Mouse (Mus musculus): ENCODE measurements at regions not wholly inside any gene's neighbourhood (a gene's known extent, or its start where the extent isn't known, plus 50 kb on each side); places are given as distances from the start of the nearest gene placed in this dataset.
A peak's percentile ranks its signal among the peaks of the same experiment; 100 is the strongest.

DNA sequence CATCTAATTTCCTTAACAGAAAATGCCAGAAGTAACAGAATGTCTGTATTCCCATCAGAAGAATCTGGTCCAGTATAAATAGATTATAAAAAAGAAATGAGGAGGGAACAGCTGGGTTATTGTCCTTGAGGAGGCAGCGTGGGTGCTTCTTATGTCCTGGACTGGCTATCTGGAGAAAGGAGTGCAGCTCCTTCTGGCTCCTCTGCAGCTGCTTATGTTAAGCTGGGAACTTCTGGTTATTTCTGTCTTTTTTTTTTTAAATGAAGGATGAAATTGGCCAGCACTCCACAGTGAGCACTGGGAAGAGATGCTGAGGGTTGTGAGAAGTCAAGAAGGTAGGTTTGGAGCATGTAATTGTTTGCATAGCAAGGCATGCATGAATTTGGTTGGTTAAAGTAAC is 441.5 kb downstream of the Ebf1 start:
- no peak for DNase-seq

DNA sequence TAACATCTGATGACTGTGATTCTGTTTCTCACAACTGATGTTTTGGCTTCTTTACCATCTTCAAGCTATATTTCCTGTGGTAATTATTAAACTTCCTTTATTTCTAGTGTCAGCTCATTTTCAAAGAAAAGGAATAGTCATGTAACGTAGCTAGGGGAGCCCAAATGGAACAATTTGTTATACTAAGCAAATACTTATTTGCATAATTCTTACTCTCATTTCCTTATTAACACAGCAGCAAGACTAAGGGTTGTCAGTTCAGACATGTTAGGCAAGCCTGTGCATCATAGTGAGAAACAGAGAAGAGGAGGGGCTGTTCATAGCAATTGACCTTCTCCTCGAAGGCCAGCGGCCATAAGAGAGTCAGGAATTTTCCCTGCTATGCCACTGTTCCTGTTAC is 449.5 kb downstream of the Ebf1 start:
- no peak for DNase-seq

DNA sequence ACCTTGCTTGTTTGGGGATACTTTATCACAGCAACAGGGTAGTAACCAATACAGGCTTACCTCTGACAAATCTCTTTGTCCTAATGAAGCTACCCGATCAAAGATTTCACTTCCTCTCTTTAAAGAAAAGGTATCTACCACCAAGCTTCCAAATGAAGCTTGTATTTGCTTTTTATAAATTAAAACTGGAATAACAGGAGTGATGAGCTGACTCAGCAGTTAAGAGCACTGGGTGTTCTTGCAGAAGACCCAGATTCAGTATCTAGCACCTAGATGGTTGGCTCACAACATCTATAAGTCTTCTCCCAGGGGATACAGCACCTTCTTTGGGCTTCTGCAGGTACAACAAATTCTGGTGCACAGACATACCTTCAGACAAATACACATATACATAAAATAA is 453.2 kb downstream of the Ebf1 start:
- no peak for DNase-seq

DNA sequence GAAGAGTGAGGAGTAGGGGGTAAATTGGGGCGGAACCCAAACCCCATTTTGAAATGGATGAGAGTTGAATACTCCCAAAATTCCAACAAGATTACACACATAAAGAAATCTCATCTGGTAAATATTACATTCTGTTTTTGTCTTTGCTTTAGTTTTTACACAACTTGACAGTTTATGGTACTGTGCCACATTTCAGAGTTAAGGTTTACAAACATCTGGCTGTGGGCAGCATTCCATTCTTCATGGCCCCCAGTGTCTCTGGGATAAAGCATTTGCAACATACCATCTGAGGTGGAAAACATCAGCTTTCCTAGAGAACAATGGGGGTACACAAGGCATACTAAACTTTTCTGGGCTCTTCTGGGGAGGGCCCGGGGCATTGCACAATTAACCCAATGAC is 454.1 kb downstream of the Ebf1 start:
- no peak for DNase-seq

DNA sequence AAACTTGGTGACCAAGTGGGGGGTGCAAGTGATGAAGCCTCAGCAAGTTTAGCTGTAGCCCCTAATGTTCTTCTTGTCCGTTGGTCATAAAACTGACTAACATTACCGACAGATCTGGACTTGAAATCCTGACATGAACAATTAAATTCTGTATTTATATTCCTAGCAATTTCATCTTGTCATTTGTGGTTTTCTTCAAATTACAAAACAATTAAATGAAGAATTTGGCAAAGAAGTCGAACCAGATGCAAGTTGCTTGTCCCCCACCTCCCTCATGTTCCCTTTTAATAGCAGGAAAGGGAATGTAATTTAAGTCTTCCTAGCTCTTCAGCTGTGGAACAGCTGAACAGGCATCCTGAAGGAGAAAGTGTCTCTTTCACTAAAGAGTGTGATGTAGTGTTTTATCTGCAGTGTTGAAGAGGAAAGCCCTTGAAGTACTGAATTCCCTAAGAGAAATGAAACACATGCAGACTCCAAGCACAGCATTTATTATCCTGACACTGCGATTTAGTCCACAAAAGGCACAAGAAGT is 467.5 kb downstream of the Ebf1 start:
- no peak for DNase-seq

DNA sequence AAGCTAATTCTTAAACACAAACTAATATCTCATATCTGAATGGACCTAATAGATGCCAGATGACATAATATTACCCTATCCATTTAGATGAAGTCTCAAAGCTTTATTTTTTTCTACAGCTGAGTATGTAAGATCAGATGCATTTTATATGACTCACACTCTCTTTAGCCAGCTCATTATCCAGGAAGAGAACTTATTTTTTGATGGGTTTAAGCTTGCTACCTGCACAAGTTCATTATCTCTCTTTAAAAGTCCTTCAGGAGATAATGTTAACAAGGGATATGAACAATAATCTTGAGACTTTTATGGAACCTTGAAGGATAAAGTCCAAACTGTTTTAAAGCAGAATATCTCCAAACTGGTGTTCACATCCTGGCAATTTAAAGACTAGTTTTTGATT is 468.0 kb downstream of the Ebf1 start:
- DNase-seq, result no peak

DNA sequence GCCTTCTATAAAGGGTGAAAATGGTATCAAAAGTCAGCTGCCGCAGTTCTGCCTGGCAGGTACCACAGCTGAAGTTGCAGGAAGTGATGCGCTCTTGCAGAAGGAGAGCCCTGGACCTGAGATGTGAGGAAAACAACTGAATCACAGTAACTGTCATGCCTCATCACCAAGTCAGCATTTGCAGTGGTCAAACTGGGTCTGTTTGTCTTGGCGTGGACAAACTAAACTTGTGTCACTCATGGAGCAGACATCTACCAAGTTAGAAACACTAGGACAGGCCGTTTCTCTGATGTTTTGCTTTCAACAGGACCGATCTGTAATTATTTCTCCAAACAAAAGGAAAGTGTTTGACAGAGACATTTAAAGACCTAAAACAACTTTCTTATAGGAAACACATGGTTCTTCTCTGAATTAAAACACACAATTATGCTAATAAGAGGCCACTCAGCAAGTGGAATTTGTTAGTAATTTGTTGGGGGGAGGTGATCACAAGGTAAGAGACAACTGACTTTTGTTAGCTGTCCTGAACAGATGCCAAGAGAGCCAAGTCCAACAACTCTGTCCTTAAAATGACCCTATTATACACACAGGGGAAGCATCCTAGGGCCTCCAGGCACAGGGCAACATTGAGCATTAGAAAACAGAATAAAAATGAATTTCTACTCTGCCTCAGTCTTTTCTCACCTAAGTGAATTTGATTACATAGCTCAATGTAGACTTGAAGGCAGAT is 470.2 kb downstream of the Ebf1 start:
- DNase-seq, result no peak

DNA sequence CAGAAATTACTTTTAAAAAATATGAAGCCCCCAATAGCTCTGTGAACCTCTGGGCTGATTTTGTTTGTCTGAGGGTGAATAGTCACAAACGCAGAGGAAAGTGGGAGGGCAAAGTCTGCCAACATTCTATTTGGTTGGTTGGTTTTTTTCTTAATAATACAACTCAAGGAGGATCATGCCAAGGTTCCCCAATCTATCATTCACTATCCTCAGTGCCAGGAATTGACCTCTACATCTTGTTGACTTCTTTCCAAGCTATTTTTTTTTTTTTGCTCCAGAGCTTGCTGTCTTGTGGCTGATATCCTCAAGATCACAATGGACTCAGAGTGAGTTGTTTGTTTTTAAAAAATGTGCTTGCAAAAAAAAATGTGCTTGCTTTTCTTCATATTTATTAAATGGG is 471.2 kb downstream of the Ebf1 start:
- DNase-seq, result no peak

DNA sequence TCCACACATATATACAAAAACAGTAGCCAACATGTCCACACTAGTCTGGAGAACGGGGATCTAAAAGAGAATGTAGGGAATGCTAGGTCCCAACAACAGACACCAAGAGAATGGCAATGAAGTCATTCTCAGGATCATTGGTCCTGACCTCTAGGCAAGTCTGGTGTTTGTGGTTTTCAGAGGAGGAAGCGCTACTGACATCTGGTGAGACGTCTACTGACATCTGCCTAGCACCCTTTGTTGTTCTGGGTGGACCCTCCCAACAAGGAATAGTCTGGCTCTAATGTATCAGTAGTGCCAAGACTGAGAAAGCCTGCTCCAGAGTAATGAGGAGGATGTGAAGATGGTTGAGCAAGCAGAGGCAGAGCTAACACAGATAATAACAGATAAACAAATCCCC is 472.4 kb downstream of the Ebf1 start:
- no peak for DNase-seq

DNA sequence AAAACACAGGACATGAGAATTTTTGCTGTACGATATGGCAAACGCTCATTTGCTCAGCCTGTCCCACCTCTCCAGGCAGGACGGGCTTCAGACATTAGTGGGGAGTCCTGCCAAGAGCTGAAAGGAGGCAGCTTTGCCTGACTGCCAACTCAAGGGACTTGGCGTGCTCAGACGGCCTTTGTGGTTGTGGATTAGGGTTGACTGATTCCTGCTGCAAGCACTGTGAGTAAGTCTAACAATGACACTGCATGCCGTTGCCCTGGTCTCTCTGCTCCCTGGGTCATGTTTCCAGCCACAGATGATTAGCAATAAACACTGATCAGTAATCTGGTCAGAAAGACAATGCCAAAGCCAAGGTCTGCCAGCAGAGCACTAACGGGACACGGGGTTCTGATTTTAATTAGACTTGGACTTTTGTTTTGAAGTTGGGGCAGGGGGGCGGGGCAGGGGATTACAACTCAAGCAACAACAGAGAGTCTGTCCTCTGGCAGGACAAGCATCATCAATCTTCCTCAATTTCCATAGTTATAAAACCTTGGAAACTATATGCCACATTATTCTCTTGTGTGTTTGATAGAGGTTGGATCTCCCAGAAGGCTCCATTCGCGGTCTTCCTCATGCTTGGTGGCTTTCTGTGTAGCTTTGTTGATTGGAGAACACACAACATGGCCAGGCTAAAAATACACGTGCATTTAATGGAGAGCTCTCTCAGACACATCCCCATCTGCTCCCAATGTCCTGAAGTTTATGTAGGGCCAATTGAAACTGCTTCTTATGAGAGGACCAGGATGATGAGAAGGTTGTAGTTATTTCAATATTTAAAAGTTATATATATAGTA is 486.6 kb downstream of the Ebf1 start:
- DNase-seq, result peak; percentile 69

DNA sequence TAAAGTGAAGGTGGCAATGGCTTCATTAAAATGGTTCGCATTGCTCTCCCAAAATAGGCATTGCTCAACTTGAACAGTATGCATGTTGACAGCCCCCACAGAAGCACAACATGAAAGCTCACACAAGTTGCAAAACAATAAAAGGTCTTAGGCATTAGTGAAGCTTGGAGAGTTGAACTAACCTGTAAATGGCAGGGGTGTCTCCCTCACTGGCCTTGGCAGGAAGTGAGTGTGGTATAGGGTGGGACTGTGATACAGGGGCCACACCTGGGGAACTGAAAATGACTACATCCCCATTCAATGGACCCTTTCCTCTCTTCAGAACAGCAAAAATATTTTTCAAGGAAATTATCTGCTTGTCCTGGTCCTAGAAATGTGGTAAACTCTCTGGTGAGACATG is 499.6 kb downstream of the Ebf1 start:
- no peak for DNase-seq

DNA sequence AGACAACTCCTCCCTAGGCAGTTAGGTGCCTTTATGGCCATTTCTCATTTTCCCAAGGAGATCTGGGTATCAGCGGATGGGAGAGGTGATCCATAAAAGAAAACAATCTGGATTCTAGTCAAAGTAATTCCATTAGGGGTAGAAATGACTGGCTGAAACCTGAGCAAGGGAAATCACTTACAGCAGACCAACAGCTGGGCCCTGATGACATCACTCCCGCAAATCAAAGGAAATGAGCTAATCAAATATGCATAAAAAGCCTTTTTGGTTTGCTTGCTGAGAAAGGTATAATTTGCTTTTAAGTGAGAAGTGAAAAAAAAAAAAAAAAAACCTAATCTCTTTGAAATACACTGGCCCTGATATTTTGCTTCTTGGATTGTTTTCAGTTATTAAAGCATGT is 506.2 kb downstream of the Ebf1 start:
- DNase-seq, result no peak

DNA sequence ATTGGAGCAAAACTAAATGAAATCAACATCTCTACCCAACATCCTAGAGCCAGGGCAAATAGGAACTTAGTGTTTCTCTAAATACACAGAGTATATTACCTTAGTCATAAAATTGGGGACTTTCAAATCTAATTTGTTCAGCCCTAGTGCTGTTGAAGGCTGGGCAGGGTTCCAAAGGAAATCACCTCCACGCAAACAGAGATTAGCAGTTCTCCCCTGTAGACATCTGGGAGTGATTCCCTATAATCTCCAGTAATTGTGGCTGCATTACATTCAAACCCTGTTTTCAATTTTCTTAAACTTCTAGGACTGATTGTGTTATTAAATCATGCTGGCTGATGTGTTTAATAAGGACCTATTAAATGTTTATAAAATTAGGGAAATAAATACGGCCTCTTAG is 519.7 kb downstream of the Ebf1 start:
- no peak for DNase-seq

DNA sequence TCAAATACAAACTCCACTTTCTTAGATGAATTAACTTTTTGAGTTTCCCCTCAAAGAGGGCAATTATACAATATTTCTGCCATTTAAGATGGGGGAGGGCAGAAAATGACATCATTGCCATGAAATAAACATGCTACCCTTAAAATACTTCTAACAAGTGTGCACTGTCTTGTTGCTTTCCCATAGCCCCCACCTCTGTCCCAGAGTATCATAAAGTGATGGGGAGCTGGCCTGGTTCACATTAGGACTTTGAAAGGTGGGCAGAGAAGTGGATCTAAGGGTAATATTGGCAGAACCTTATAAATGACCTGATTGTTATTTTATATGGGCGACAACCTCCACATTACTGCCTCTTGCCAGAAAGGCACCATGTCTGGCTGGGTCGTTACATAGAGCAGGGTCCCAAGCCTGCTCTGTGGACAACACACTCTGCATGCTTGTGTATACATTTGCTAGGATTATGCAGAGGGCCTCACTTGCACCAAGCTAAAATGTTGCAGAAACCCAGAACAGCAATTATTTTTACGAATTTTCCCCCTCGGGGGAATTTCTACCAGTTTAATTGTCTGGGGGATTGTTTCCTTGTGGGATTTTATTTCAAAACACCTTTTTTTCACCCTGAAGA is 521.3 kb downstream of the Ebf1 start:
- no peak for DNase-seq

DNA sequence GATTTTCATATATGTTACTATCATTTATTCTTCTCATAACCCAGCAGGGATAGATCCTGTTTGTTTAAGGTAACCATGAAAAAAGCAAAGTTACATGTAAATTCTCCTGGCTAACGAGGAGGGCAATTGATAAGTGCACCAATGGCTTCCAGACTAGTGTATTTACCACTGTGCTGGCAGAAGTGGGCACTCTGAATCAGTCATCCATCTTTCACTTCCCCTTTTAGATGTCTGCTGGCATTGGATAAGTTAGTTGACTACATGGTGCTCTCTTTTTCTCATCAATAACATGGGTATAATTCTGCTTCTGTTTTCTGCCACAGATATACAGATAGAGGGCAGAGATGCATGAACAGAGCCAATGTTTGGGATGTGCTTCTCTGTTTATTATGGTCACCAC is 523.4 kb downstream of the Ebf1 start:
- no peak for DNase-seq

DNA sequence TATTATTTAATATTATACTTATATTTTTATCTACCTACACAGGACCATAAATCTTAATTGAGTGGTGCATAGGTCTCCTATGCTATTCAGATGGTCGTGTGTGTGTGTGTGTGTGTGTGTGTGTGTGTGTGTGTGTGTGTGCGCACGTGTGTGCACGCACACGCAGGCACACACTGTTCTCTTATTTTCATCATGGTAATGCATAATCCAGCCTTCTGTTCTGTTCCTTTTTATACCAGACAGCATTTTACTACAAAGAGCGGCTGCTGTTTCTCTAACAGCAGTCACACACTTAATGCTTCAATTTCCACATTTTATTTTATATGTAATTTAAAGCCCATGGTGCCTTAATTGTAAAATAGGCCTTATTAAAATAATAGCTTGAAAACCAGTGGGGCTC is 537.0 kb downstream of the Ebf1 start:
- DNase-seq, result no peak

DNA sequence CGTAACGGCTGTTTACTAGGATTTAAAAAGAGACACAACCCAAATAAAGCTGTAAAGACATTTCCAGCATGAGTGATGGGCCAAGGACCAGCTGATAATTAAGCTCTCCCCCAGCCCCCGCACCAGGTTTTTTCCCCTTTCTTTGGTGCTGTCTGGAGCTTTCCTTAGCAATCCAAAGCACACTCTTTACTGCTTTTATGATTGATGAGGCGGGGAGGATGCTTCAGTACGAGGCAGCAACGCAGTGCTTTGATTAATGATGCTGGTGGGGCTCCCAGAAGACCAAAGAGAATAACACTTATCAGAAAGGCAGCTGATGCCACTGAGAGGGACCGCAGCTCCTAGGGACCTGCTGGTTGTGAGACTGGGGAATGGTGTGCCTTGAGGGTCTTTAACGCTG is 537.4 kb downstream of the Ebf1 start:
- no peak for DNase-seq

DNA sequence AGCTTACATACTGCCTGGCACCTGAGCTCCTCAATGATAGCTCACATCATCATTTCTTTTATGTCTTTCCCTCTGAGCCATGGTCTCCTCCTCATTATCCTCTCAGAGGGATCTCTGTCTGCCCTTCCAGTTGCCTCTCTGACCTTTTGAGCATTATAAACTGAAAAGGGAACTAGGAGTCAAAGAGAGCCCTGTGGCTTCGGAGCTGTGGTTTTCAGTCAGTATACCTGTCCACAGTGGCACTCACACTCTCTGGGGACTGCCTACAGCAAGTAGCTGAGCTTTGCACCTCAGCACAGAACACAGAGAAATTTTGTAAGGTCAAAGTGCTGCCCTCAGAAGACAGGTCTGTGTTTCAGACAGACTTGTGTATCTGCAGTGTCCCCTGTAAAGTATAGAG is 538.7 kb downstream of the Ebf1 start:
- no peak for DNase-seq

DNA sequence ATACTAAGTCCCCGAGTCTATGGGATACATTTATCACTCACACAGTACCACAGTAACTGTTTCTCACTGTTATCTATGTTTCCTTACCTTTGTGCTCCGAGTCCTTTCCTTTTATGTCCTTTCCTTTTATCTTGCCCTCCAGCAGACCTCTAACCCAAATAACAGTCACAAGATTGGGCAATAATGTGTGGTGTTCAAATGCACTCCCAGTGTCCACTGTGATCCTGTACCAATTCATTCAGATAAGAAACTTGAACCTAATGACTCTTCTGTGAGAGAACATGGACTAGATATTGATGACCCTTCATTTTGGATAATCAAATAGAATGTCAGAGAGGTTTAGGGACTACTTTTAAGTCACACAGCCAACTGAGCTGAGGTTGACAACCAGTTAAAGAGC is 541.2 kb downstream of the Ebf1 start:
- DNase-seq, result no peak

DNA sequence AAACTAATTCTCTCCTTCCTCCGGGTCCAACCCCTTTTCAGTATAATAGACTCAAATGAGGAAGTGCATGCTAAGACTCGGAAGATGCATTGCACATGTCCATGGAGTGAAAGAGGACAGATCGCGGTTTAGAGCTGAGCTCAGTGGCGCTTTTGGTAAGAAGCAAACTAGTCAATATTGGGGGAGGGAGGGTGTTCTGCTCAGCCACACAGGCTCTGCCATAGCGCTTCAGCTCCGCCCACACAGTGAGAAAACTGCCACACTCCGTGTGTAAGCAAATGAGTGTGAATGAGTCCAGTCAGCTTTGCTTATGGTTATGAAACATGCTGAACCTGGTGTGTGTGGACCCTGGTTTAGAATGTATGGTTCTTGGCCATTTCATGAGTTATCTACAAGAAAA is 543.8 kb downstream of the Ebf1 start:
- DNase-seq, result no peak

DNA sequence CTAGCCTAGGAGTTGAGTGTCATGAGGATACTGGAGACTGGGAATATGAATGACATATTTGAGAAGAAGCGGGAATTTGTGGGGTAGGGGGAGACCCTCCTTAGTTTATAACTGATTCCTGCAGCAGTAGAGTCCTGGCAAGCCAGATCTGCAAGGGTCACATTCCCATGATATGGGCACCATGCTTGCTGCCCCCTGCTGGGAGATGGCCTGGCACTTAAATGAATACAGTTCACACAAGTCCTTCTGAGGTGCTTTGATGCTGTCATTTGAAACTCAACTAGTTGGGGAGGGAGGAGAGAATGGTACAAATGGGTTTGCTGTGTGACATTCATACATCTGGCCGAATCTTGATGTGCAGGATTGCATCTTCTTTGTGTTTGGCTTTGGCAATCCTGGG is 556.4 kb downstream of the Ebf1 start:
- no peak for DNase-seq

DNA sequence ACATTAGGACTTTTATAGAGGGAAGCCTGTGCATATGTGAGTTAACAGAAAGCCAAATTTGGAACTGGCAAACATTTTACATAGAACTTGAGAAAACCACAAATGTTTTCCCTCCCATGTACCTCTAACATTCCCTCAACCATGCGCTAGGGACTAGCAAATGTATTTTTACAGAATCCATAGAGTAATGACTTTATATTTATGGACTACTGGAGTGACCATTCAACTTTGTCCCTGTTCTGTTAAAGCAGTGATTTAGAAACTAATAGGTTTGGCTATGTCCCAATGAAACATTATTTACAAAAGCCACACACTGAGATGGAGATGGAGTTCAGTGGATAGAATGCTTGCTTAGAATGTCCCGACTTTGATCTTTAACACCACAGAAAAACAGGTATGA is 557.0 kb downstream of the Ebf1 start:
- DNase-seq, result no peak

DNA sequence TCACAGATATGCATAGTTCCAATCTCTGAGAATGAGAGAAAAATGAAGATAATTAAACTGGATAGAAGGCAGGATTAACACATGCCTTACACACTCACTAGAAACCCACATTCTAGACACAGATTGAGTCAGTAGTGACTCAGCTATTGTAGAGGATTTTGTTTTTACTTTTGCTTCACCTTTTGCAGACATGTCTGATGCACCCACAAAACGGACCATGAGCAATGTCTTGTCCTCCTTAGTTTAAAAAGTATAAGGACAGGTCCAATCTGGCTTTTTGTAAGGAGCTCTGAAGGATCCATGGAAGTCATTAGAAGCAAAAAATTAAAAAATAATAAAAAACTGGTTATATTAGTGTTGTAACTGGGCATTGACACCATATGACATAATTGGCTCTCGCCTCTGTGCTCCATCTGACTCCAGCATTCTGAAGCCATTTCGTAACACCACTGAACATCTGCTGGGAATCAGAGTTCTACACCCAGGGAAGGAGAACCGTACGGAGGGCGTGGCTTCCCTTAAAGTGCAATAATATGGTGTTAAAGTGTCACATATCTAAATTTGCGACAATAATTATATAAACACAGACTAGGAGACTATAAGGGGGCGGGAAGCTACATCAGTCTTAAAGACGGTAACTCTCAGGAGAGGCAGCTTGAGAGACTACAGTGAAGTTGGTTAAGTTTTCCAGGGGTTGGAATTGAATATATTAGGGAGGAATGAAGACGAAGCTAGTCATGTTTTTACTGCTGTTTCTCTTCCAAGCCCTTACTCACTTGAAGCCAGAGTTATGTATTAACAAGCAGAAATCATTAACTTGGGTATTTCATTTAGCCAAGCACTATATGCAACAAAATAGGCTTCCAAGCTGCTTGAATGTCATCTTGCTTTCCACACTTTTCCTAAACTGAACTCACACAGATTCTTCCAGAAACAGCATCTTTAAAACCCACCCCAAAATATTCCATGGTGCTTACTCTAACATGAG is 558.0 kb downstream of the Ebf1 start:
- no peak for DNase-seq

Measured in retina, postnatal 1 day (tissue).